Mouse (Mus musculus): ENCODE data around the gene Foxn3.

DNA sequence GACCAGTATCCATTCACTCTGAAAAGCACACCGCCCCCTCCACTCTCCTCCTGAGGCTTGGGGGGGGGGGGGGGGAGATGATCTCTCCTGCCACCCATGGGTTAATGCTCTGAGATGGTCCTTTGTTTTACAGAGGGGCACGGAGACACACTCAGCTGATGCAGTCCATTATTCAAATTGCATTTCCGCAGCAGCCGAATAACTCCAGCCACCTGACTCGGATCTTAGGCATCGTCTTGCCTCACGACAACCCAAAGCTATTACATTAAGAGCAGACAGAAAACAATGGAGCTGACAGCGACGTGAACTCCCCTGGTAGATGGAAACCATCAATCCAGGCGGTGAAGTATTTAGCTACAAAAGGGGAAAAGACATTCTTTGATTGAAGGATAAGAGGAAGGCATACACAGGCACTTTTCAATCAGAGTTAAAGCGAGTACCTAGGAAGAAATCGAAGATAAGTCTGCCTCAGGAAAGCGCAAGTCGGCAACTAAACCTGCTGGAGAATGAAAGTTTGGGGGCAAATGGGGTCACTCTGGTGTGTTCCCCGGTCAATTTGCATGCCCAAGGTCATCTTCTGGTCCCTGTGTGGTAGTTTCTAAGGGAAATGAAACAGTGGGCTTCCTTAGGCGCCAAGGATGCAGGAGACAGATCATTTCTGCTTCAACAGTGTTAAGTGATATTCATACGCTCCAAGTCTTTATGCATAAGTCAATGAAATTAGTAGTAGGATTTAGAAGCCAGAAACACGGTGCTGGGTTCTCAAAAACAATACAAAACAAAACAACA lies 65.0 kb downstream of the Foxn3 start:
- TF ChIP-seq CTCF (IDR thresholded peaks at IDR 0.05; ENCODE audit: extremely low read depth, insufficient read depth, insufficient read length, insufficient replicate concordance) (no peak), POLR2A (IDR thresholded peaks at IDR 0.05; ENCODE audit: low read depth, low read length) (no peak)

All from spleen, adult 2 months (tissue).